Mouse (Mus musculus) layer of hippocampus, adult 9-10 months (tissue): ENCODE results near the gene Mid2.
"Not testable (repeated sequence)": the region's sequence is repeated elsewhere in the genome, so short reads cannot be mapped to it uniquely, and the experiment has no call there.

ENCODE experiments used
- DNase-seq: peaks from one replicate; pipeline ENCODE4 v3.0.0; 2022; ENCODE audit warnings: low spot score

The Mid2 gene

GRCm38 (mm10) chrX:140664479-140665241 lies at the start of gene Mid2:
Gene Mid2 (plus strand): TSS chrX:140664599.
- no peak for DNase-seq

DNA sequence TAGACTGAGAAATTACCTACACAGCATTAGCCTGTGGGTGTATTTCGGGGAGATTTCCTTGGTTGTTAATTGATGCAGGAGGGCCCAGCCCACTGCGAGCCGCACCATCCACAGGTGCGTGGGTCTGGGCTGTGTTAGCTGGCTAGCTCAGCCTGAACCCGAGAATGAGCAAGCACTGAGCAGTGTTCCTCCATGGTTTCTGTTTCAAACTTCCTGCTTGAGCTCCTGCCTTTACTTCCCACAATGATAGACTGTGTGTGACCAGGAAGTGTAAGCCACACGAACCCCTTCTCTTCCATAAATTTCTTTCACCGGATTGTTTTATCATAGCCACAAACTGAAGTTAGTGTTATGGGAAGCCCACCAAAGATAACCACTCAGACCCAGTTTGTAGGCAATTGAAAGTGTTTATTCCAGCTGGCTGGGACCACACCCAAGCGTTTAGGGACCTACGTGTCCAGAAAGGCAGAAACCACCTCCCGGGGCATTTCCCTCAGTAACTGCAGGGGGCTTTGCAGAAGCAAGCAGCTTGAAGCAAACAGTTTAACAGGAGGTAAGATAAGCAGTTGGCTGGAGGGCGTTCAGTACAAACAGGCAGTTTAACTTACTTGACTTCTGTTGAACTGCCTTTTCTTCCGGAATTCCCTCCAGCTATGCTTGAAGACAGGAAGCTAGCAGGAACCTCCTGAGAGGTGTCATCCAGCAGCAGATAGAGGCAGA lies 39.4 kb upstream of the Mid2 start:
- no peak for DNase-seq

- no peak for DNase-seq
Observed at GRCm38 (mm10) chrX:140638028-140638427, 26.4 kb upstream of the Mid2 start.

DNA sequence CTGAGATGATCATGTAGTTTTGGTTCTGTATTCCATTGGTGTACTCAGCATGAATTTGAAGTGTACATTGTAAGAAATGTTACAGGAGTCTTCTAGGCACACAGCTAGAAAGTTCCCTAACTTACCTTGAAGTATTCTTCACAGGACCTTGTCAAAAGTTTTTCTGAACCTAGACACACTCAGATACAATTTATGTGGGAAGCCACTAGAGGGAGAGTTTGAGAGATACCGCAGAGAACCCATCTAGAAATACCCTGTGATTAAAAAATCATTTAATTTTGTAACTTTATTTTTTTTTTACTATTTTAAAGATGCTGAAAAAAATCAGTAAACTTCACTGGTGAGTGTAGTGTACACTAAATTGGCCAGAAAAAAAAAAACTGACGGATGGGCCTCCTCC lies 24.8 kb upstream of the Mid2 start:
- no peak for DNase-seq

DNA sequence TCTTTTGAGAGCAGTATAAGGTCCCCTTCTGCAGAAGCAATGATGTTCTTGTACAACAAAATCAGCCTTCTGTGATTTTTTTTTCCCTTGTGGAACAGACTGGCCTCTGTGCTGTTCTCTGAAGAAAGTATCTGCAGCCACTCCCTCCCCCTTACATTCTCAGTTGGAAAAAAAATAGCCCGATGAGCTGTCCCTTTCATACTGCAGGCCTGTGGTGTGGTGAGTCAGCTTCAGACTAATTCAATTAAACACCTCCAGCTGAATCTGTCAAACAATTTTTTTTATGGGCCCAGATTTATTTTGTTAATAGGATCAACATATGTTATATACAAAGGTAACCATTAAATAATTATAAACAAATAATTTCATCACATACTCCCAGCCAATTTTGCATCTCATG lies 3.7 kb upstream of the Mid2 start:
- DNase-seq: no peak

DNA sequence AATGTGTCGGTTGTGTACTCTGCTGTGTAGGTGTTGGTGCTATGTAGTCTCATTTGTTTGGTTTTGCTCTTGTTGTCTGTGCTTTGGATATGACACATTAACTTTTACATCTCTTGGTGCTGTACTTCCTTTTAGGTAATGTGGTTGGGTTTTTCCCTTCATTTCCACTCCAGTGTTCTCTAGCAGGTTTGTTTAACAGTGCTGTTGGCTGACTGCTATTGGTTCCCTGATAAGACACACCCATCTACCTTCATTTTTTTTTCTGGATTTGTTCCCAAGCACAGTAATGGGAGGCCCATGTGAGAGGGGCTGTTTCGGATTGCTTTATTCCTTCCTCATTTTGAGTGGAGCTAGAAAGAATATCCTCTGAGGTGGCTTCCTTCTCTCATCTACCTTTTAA lies 883 bp upstream of the Mid2 start:
- DNase-seq: no peak

DNA sequence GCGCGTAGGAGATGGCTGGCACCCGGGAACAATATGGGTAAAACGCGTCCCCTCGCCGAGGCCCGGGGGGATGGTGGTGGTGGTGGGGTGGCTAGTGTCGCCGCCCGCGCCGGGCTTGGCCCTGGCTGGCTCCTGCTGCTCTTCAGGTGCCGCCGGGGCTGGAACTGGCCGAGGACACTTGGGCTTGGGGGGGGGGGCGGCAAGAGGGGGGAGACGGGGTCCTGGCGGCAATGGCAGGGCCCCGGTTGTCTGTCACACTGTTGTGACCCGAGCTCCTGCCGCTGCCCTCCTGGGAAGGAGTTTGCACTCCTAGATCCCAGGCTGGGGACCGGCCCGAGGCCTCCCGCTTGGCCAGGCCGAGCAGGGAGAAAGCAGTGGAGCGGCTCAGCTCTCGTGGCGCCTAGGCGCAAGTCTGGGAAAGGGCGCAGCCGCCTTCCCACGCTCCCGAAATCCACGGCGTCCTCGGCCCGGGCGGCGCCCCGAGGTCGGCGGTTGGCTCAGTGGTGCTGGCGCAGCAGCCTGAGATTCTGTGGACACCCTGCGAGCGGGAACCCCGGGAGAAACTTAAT lies 927 bp downstream of the Mid2 start:
- DNase-seq: no peak

GRCm38 (mm10) chrX:140675444-140675843 lies 11.0 kb downstream of the Mid2 start:
- DNase-seq: no peak

- DNase-seq: no peak
Observed at GRCm38 (mm10) chrX:140688335-140688734, 23.9 kb downstream of the Mid2 start.

- DNase-seq: not testable (repeated sequence)
Observed at GRCm38 (mm10) chrX:140697872-140698463, 33.6 kb downstream of the Mid2 start.

DNA sequence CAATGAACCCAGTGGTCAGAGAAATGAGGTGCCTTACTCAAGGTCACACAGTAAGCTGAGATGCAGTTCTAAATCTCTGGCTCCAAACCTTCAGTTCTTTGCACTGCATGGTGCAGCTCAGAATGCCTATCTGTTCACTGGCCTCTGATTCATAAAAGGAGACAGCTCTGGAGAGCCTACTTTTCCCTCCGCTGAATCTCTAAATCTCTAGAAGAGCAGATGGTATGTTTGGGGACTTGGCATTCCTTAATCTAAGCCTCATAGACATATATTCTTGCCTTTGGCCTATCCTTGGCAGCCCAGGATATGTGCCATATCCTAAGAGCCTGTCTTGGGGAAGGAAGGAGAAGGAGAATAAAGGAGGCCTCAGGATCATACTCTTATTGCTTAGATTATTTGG lies 38.8 kb downstream of the Mid2 start:
- DNase-seq: no peak

GRCm38 (mm10) chrX:140706077-140706476 lies 41.7 kb downstream of the Mid2 start:
- no peak for DNase-seq

DNA sequence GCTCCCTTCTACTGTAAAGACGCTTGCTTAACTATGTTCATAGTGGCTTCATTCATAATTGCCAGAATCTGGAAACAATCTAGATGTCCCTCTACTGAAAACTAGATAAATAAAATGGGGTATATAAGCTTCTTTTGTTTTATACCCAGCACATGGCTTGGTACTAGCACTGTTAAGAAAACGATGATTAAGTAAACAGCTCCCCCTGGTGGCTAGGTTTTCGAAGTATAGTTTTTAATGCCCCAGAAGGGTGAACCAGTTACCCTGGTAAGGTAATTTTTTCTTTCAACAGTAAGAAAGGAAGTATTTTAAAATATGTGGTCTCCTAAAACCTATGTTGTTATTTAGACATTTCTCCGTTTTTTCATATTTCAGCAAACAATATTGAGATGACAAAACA lies 58.0 kb downstream of the Mid2 start:
- DNase-seq: no peak

DNA sequence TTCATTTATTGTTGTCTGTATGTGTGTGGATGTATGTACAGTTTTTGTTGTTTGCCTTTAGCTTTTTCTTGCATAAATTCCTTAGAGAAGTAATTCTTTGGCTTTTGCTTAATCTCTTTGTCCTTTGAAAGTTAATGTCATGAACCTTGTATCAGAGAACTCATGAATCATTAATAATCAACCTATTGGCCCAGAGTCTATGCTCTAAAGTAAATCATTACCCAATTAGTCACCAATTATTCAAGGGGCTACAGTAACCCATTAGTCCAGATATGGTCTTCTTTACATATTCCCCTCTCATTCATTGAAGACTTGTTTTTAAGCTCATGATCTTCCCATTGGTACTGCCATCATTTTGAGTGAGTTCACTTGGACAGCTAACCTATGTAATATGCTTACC lies 74.6 kb downstream of the Mid2 start:
- DNase-seq: no peak

- DNase-seq: no peak
Observed at GRCm38 (mm10) chrX:140743213-140743612, 78.8 kb downstream of the Mid2 start.

DNA sequence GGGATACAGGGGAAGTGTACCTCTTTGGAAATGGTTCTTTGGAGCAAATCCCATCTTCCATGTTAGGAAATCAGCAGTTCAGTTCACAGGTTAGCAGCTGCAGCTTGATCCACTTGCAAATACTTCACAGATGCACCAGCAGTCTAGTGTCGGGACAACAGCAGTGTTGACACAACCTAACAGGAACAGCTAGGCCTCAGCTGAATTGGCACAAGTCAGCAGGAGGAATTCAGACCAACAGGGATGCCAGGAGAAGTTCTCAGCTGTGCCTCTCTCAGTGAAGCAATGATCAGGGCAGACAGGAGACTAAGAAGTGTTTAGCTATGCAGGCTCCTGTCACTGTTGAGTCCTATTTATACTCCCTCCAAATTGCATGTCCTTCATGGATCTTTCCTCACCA lies 105.4 kb downstream of the Mid2 start:
- DNase-seq: no peak

- DNase-seq: no peak
Observed at GRCm38 (mm10) chrX:140805340-140805739, 140.9 kb downstream of the Mid2 start.

DNA sequence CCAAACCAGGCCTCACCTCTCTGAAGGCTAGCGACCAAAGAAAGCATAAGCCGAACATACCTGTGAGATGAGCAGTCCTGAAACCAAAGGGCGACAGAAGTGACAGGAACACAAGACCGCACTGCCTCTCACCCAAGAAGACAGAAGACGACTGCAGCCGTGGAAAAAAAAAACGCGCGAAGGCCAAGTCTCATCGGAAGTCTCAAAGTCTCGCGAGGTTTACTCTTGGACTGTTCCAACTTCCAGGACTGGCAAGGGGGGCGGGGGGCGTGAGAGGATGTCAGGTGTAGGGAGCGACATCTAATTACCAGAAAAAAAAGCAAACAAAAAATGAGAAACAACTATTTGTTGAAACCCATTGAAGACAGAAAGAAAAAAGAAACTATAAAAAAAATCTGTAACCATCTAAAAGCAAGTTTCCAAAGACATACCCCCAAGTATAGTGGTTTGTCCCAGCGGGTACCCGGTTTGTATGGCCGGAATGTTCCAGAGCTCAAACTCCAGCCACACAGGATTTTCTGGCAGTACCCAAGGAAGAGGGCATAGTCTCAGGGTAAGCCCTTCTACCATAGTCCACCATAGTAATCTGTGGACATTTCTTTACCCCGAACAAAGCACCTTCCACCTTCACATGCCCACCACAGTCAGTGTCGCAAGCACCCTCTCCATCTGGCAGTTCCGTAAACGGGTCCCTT lies 149.1 kb downstream of the Mid2 start, which contains the start of gene Tex13b:
TSS of gene Tex13b (minus strand) at position 122 of the 695 bp plus-strand sequence.
- no peak for DNase-seq
